7 mouse cellular contexts compared by ENCODE assay signal in the genomic region with DNA sequence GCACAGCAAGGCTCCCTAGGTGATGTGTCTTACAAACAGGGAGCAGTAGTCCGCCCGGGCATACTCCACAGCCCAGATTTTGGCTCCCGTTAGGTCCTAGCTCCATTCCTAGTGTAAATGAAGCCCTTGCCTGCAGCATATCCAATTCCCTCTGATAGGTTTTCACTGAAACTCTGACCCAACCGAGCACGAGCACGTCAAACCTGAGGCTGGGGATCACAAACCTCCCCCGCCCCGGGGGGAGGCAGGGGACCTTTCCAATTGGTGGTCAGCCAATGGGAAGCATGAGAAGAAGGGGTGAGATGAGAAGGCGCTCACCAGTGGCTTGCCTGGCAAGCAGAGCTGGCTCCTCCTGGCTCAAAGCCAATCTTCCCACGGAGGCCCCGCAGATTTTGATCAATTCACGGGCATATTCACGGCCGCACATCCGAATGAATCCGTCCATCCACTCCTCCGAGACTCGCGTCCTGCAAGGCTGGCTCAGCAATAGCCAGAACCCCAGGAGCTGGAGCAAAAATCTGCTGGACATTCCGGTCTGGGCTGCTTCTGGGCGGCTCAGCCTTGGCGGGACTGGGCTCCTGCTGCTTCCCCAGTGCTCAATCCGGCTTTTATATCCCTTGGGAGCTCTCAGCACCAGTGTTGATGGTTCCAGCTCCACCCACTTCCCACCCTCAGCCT. TPM values are rescaled to one million over a fixed set of nuclear protein-coding genes. Genes with fewer than 3 reads are reported as not detected.
DNase-seq lines count a peak whose midpoint lies in the region; ATAC-seq lines count a peak whose summit lies in the region.

Rln1 (minus strand) TSS at position 603 of the 678 bp plus-strand sequence.

- H3K27me3 ChIP-seq in heart, embryonic 12.5 days (replicated peaks) = no peaks in the 10 kb centered on the region
- H3K27me3 ChIP-seq in kidney, embryonic 16.5 days (ENCODE audit: insufficient read depth, low read length) = peaks cover 9% of the 10 kb centered on the region
- peaks cover 7% of the 10 kb centered on the region; the same call in 1 of the 2 replicates for H3K27me3 ChIP-seq in midbrain, embryonic 13.5 days

- H3K4me3 ChIP-seq in heart, embryonic 12.5 days = peak within 1 kb of the TSS; percentile 50
- peak within 1 kb of the TSS; percentile 50 for H3K4me3 ChIP-seq in kidney, embryonic 16.5 days (ENCODE audit: low read length)
- peak within 1 kb of the TSS; percentile 43 for H3K4me3 ChIP-seq in midbrain, embryonic 13.5 days (replicated peaks)

- peak; percentile 25; the same call in 1 of the 2 replicates for ATAC-seq in heart, embryonic 12.5 days (ENCODE audit: insufficient number of reproducible peaks, low FRiP score)
- ATAC-seq in kidney, embryonic 16.5 days (ENCODE audit: low FRiP score, low TSS enrichment) = peak; percentile 67
- peak; percentile 86 for ATAC-seq in midbrain, embryonic 13.5 days

- WGBS in heart, embryonic 12.5 days = 2% methylated on average over 23 of the region's 23 CpGs
- under 1% methylated on average over 23 of the region's 23 CpGs for whole genome bisulfite sequencing in kidney, embryonic 16.5 days
- 2% methylated on average over 23 of the region's 23 CpGs for WGBS in midbrain, embryonic 13.5 days

- peak within 1 kb of the TSS; percentile 90 for H3K4me2 ChIP-seq in heart, embryonic 12.5 days
- H3K4me2 ChIP-seq in kidney, embryonic 16.5 days (replicated peaks; ENCODE audit: low read depth, low read length) = peak within 1 kb of the TSS; percentile 74
- H3K4me2 ChIP-seq in midbrain, embryonic 13.5 days (replicated peaks) = peak within 1 kb of the TSS; percentile 67

- peak; percentile 18 for DNase-seq in urinary bladder, postnatal 14 days (ENCODE audit: low spot score)
- no peak for DNase-seq in urinary bladder, postnatal 10 days (ENCODE audit: low spot score)
- DNase-seq in cerebellum, postnatal 36 days = peak; percentile 31 to 34
- peak; percentile 10 for DNase-seq in urinary bladder, postnatal 25 days (ENCODE audit: low spot score)

- peak within 1 kb of the TSS; percentile 75 for H3K9ac ChIP-seq in heart, embryonic 12.5 days
- H3K9ac ChIP-seq in kidney, embryonic 16.5 days (replicated peaks; ENCODE audit: low read length) = peak within 1 kb of the TSS; percentile 64
- peak within 1 kb of the TSS; percentile 71 for H3K9ac ChIP-seq in midbrain, embryonic 13.5 days (replicated peaks)

- H3K4me1 ChIP-seq in heart, embryonic 12.5 days (replicated peaks) = peaks cover 7% of the 10 kb centered on the region; the same call in 1 of the 2 replicates
- 0 out of 2 replicates have a peak, but pooled peaks cover 6% of the 10 kb centered on the region for H3K4me1 ChIP-seq in kidney, embryonic 16.5 days (ENCODE audit: insufficient read depth, low read length)
- H3K4me1 ChIP-seq in midbrain, embryonic 13.5 days (replicated peaks) = peaks cover 10% of the 10 kb centered on the region

- H3K27ac ChIP-seq in heart, embryonic 12.5 days (ENCODE audit: poor library complexity, severe bottlenecking) = no peak within 1 kb of the TSS
- H3K27ac ChIP-seq in kidney, embryonic 16.5 days (ENCODE audit: low read length) = no peak within 1 kb of the TSS
- no peak within 1 kb of the TSS for H3K27ac ChIP-seq in midbrain, embryonic 13.5 days

- no peaks in the 10 kb centered on the region for H3K9me3 ChIP-seq in heart, embryonic 12.5 days (replicated peaks)
- no peaks in the 10 kb centered on the region for H3K9me3 ChIP-seq in kidney, embryonic 16.5 days (ENCODE audit: low read length)
- no peaks in the 10 kb centered on the region for H3K9me3 ChIP-seq in midbrain, embryonic 13.5 days

- no peaks in the 10 kb centered on the region for H3K36me3 ChIP-seq in heart, embryonic 12.5 days
- H3K36me3 ChIP-seq in kidney, embryonic 16.5 days (ENCODE audit: insufficient read depth, low read length) = no peaks in the 10 kb centered on the region
- H3K36me3 ChIP-seq in midbrain, embryonic 13.5 days = no peaks in the 10 kb centered on the region

RNA-seq across cellular contexts. Expression of gene Rln1, which starts in this region (rescaled TPM):
- 0.32 and 0.82 TPM in 2 replicates for polyA plus RNA-seq in heart, embryonic 12.5 days (2016; fragmentation: Nextera tagmentation; extraction: Ambion mirVana)
- 0.15 and 0.42 TPM in 2 replicates for polyA plus RNA-seq in kidney, embryonic 16.5 days (2015; fragmentation: Nextera tagmentation; extraction: Ambion mirVana)
- polyA plus RNA-seq in midbrain, embryonic 13.5 days (2015; fragmentation: Nextera tagmentation; extraction: Ambion mirVana) = 0.58 and 1.0 TPM in 2 replicates

Comparison
In these comparisons a context has a peak if more than half of its experiments do, and no peak if none do; other contexts are left out.
1. Peak in ATAC-seq, H3K4me3 ChIP-seq, H3K9ac ChIP-seq and H3K4me2 ChIP-seq in heart, embryonic 12.5 days; RNA of the gene not detected or under 1 TPM.
2. Peak in ATAC-seq, H3K4me3 ChIP-seq, H3K9ac ChIP-seq and H3K4me2 ChIP-seq in kidney, embryonic 16.5 days; RNA of the gene not detected or under 1 TPM.
3. ATAC-seq: peak in every context shown above with its lines; median percentile 86 in midbrain, embryonic 13.5 days; 67 in kidney, embryonic 16.5 days; 25 in heart, embryonic 12.5 days.